Mouse (Mus musculus) G1E (cell line): ENCODE results near the gene Rgs7. TPM values are rescaled to one million over a fixed set of nuclear protein-coding genes. Genes with fewer than 3 reads are reported as not detected.

Experiments
- ATAC-seq: 2 replicates; pipeline ENCODE4 v1.8.0; 2016; ENCODE audit warnings: mild to moderate bottlenecking; ENCODE audit not compliant: insufficient number of reproducible peaks, poor library complexity, low FRiP score, severe bottlenecking; ENCODE audit errors: extremely low read depth
- DNase-seq: peaks from one replicate; pipeline ENCODE4 v3.0.0; 2012; ENCODE audit warnings: low spot score
- H3K27me3 ChIP-seq: 2 replicates; pipeline ENCODE4 v1.6.1; 2012; ENCODE audit warnings: mild to moderate bottlenecking, low read length, inconsistent platforms; ENCODE audit not compliant: insufficient read depth
- H3K36me3 ChIP-seq: replicated peaks from 2 replicates; pipeline ENCODE3; 2012; ENCODE audit warnings: mild to moderate bottlenecking, inconsistent platforms
- H3K4me1 ChIP-seq: 2 replicates; pipeline ENCODE4 v1.6.1; 2012; ENCODE audit warnings: low read depth, low read length, inconsistent platforms, mixed read lengths; ENCODE audit not compliant: insufficient read depth
- H3K4me3 ChIP-seq: 2 replicates; pipeline ENCODE4 v1.5.1; 2012; ENCODE audit warnings: low read depth, mild to moderate bottlenecking, inconsistent platforms, low read length, moderate library complexity, mixed read lengths
- H3K9me3 ChIP-seq: replicated peaks from 2 replicates; pipeline ENCODE4 v1.6.1; 2012; ENCODE audit warnings: inconsistent platforms
- CTCF ChIP-seq: IDR thresholded peaks from 2 replicates; pipeline ENCODE4 v1.5.1; 2012; ENCODE audit warnings: low read depth, low read length, inconsistent platforms, mixed read lengths
- GATA1 ChIP-seq: IDR thresholded peaks from 2 replicates; pipeline ENCODE4 v1.6.1; 2012; ENCODE audit warnings: borderline replicate concordance, low read length, inconsistent platforms, mixed read lengths
- GATA2 ChIP-seq: IDR thresholded peaks from 2 replicates; pipeline ENCODE4 v1.6.1; 2012; ENCODE audit warnings: low read depth, low read length, inconsistent platforms, borderline replicate concordance
- POLR2AphosphoS5 ChIP-seq: IDR thresholded peaks from 2 replicates; pipeline ENCODE4 v1.6.1; 2012; ENCODE audit warnings: low read depth, low read length, inconsistent platforms; ENCODE audit not compliant: insufficient replicate concordance
- TAL1 ChIP-seq: conservative IDR thresholded peaks from 2 replicates; pipeline ENCODE4 v1.6.1; 2012; ENCODE audit warnings: low read depth, low read length, inconsistent platforms, mixed read lengths
- polyA plus RNA-seq: library from polyadenylated mRNA; stranded (reverse); fragments of >175 nt; gene quantifications from 2 replicates; pipeline ENCODE4 v1.2.3, GENCODE M21; 2012
- total RNA-seq, 2 experiments: library from RNA; stranded (forward) in 1 of 2; stranded (reverse) in 1 of 2; fragments of 200-1000 nt in 1 of 2; fragments of >200 nt in 1 of 2; fragmentation: Nextera tagmentation in 1 of 2; gene quantifications; 2 replicates each; pipeline ENCODE4 v1.2.3; 2014 to 2017

The Rgs7 gene
- total and polyA plus RNA-seq, 3 experiments, result 0.05 TPM; not detected in 2

GRCm38 (mm10) chr1:175028267-175028666, 464.0 kb downstream of the Rgs7 start:
- ATAC-seq, result no peak

GRCm38 (mm10) chr1:175025781-175026309, 466.5 kb downstream of the Rgs7 start:
- no peak overlapping the region for H3K4me3 ChIP-seq
- TF ChIP-seq GATA1 (no peak), GATA2 (no peak), POLR2AphosphoS5 (no peak), TAL1 (no peak), CTCF (no peak)
- ATAC-seq, result no peak

More at GRCm38 (mm10) chr1:175028267-175028666, 464.0 kb downstream of the Rgs7 start:
- no peaks in the 10 kb centered on the region for H3K36me3 ChIP-seq
- no peaks in the 10 kb centered on the region for H3K4me1 ChIP-seq
- TF ChIP-seq CTCF (no peak), GATA2 (no peak), POLR2AphosphoS5 (no peak), TAL1 (no peak), GATA1 (no peak)
- no peaks in the 10 kb centered on the region for H3K27me3 ChIP-seq
- peaks cover 16% of the 10 kb centered on the region for H3K9me3 ChIP-seq
- DNase-seq, result no peak
- no peak overlapping the region for H3K4me3 ChIP-seq

GRCm38 (mm10) chr1:175024136-175024535, 468.2 kb downstream of the Rgs7 start:
- ATAC-seq, result no peak
- TF ChIP-seq TAL1 (no peak), GATA1 (no peak), CTCF (no peak), GATA2 (no peak), POLR2AphosphoS5 (no peak)
- Histone ChIP-seq H3K36me3 (no peaks in the 10 kb centered on the region), H3K4me3 (no peak overlapping the region), H3K4me1 (no peaks in the 10 kb centered on the region), H3K9me3 (peaks cover 4% of the 10 kb centered on the region), H3K27me3 (no peaks in the 10 kb centered on the region)
- no peak for DNase-seq

More at GRCm38 (mm10) chr1:175025781-175026309, 466.5 kb downstream of the Rgs7 start:
- Histone ChIP-seq H3K36me3 (no peaks in the 10 kb centered on the region), H3K27me3 (no peaks in the 10 kb centered on the region), H3K4me1 (no peaks in the 10 kb centered on the region), H3K9me3 (peaks cover 13% of the 10 kb centered on the region)
- no peak for DNase-seq

Other genes starting within 250 kb of the Rgs7 start
- gene Kmo, start 127.9 kb upstream of the Rgs7 start, total RNA-seq (2014; fragmentation: Nextera tagmentation), result not detected in 2 replicates
- gene Kmo, start 127.9 kb upstream of the Rgs7 start, total RNA-seq (2017), result 0.17 TPM in 1 of 2 replicates, not detected in the other
- gene Kmo, start 127.9 kb upstream of the Rgs7 start, polyA plus RNA-seq, result not detected in 2 replicates
- gene Fh1, start 133.1 kb upstream of the Rgs7 start, total RNA-seq (2014; fragmentation: Nextera tagmentation), result 38.9 and 47.1 TPM in 2 replicates
- gene Fh1, start 133.1 kb upstream of the Rgs7 start, total RNA-seq (2017), result 160 and 162 TPM in 2 replicates
- gene Fh1, start 133.1 kb upstream of the Rgs7 start, polyA plus RNA-seq, result 20.8 and 22.8 TPM in 2 replicates
- gene Opn3, start 200.3 kb upstream of the Rgs7 start, total RNA-seq (2014; fragmentation: Nextera tagmentation), result not detected in 2 replicates
- gene Opn3, start 200.3 kb upstream of the Rgs7 start, total RNA-seq (2017), result 0.17 and 0.27 TPM in 2 replicates
- 0.64 and 0.98 TPM in 2 replicates for gene Opn3, start 200.3 kb upstream of the Rgs7 start, polyA plus RNA-seq
- gene Chml, start 200.4 kb upstream of the Rgs7 start, total RNA-seq (2014; fragmentation: Nextera tagmentation), result 18.4 and 21.7 TPM in 2 replicates
- 15.6 and 17.8 TPM in 2 replicates for gene Chml, start 200.4 kb upstream of the Rgs7 start, total RNA-seq (2017)
- 15.6 and 25.3 TPM in 2 replicates for gene Chml, start 200.4 kb upstream of the Rgs7 start, polyA plus RNA-seq
- not detected in 2 replicates for gene Wdr64, start 206.1 kb upstream of the Rgs7 start, total RNA-seq (2014; fragmentation: Nextera tagmentation)
- gene Wdr64, start 206.1 kb upstream of the Rgs7 start, total RNA-seq (2017), result 0.05 TPM in 1 of 2 replicates, not detected in the other
- gene Wdr64, start 206.1 kb upstream of the Rgs7 start, polyA plus RNA-seq, result not detected in 2 replicates